Mouse (Mus musculus) monocyte, adult 59 days (primary cell): ENCODE data around the gene Txndc11. TPM values are rescaled to one million over a fixed set of nuclear protein-coding genes. Genes with fewer than 3 reads are reported as not detected.

Experiments used
- total RNA-seq, 2 experiments: library from RNA; stranded (reverse); gene quantifications; one replicate each; pipeline ENCODE4 v1.2.4; 2023

Txndc11 gene
- total RNA-seq, result 10 to 100 TPM; 40.2 to 42.3 TPM

GRCm38 (mm10) chr16:11134348-11135344 is at the start of gene Txndc11:
Gene Txndc11 (minus strand): TSS chr16:11134650.

GRCm38 (mm10) chr16:11176208-11176883 is 41.9 kb upstream of the Txndc11 start, which contains the start of gene Zc3h7a:
Gene Zc3h7a (minus strand): TSS chr16:11176393.

GRCm38 (mm10) chr16:11066029-11066832 is 68.2 kb downstream of the Txndc11 start, which contains the start of gene Litaf:
Gene Litaf (minus strand): TSS chr16:11066157.

GRCm38 (mm10) chr16:11060645-11061044 is 73.8 kb downstream of the Txndc11 start, which contains the start of gene Snn:
Gene Snn (plus strand): TSS chr16:11060945.

Other genes starting within 250 kb of the Txndc11 start
- 1 to 10 TPM; 6.3 to 7.8 TPM for gene Snn, start 73.7 kb downstream of the Txndc11 start, total RNA-seq
- gene Litaf, start 68.5 kb downstream of the Txndc11 start, total RNA-seq, result 100 to 1,000 TPM; 253 to 299 TPM
- 100 to 1,000 TPM; 284 to 314 TPM for gene Zc3h7a, start 41.7 kb upstream of the Txndc11 start, total RNA-seq
- 10 to 100 TPM; 50.3 to 53.1 TPM for gene Rsl1d1, start 68.7 kb upstream of the Txndc11 start, total RNA-seq
- 10 to 100 TPM; 60.2 to 67.1 TPM for gene Gspt1, start 119.7 kb upstream of the Txndc11 start, total RNA-seq
- gene Tnfrsf17, start 179.2 kb upstream of the Txndc11 start, total RNA-seq, result not detected
- 10 to 100 TPM; 50.0 to 57.4 TPM for gene Snx29, start 188.3 kb upstream of the Txndc11 start, total RNA-seq